Mouse (Mus musculus): ENCODE measurements around the gene Trim65. TPM values are rescaled to one million over a fixed set of nuclear protein-coding genes. Genes with fewer than 3 reads are reported as not detected.

The Trim65 gene
- polyA plus RNA-seq, 1 experiment from 2014 or later: 1.9 TPM

DNA sequence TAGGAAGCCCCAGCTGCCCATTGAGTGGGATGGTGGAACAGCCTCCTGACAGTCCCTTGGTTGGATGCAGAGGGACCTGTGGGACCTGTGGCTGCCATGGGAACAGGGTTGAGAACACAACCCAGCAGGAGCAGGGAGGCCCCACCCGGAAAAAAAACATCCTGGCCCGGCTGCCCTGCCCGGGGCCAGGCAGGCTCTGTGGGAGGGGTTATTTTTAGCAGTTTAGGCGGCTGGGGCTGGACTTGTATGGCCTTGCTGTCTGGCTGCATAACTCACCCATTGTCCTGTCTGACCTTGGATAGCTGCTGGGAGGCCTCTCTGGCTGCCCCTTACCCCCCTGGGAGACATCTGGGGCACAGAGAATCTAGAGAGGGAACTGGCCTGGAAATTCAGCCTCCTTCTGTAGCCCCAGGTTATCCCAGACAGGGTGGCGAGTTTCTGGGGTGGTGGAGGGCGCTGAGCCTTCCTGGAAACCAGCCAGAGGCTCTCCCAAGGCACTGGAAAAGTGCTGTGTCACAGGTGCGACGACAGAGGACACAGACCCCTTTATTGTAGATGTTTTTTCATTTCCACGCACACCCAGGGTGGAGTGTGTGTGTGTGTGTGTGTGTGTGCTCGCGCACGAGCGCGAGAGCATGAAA lies 26.8 kb downstream of the Trim65 start:
- H3K27me3 ChIP-seq: peaks cover 38% of the 10 kb centered on the region
- H3K27ac ChIP-seq: peak overlapping the region; percentile 12; the same call in 1 of the 2 replicates
- WGBS: 40% methylated on average over 14 of the region's 14 CpGs
- ATAC-seq (ENCODE audit: low FRiP score): no peak
- H3K36me3 ChIP-seq: no peaks in the 10 kb centered on the region
- H3K4me1 ChIP-seq (replicated peaks): peaks cover 57% of the 10 kb centered on the region
- no peak overlapping the region for H3K9ac ChIP-seq
- H3K4me3 ChIP-seq: no peak overlapping the region
- no peaks in the 10 kb centered on the region for H3K9me3 ChIP-seq
- no peak overlapping the region for H3K4me2 ChIP-seq

GRCm38 (mm10) chr11:116103572-116103971 lies 27.4 kb downstream of the Trim65 start:
- no peak overlapping the region for H3K4me3 ChIP-seq
- no peaks in the 10 kb centered on the region for H3K9me3 ChIP-seq
- H3K4me2 ChIP-seq: no peak overlapping the region
- ATAC-seq (ENCODE audit: low FRiP score): no peak
- peaks cover 51% of the 10 kb centered on the region for H3K4me1 ChIP-seq (replicated peaks)
- H3K27me3 ChIP-seq: peaks cover 33% of the 10 kb centered on the region
- H3K9ac ChIP-seq: no peak overlapping the region
- no peak overlapping the region for H3K27ac ChIP-seq
- 74% methylated on average over 12 of the region's 12 CpGs for WGBS
- H3K36me3 ChIP-seq: no peaks in the 10 kb centered on the region

- ATAC-seq (ENCODE audit: low FRiP score): no peak
- Histone ChIP-seq H3K4me1 (replicated peaks) (peaks cover 43% of the 10 kb centered on the region), H3K4me2 (no peak overlapping the region), H3K9me3 (no peaks in the 10 kb centered on the region), H3K4me3 (no peak overlapping the region), H3K27me3 (peaks cover 24% of the 10 kb centered on the region), H3K27ac (peak overlapping the region; percentile 84), H3K36me3 (no peaks in the 10 kb centered on the region), H3K9ac (no peak overlapping the region)
- WGBS: 59% methylated on average over 3 of the region's 4 CpGs
Observed at GRCm38 (mm10) chr11:116102472-116102871, 28.5 kb downstream of the Trim65 start.

- Histone ChIP-seq H3K4me2 (no peak overlapping the region), H3K4me3 (no peak overlapping the region), H3K9ac (peak overlapping the region; percentile 51; the same call in 1 of the 2 replicates), H3K27me3 (peaks cover 19% of the 10 kb centered on the region), H3K27ac (peak overlapping the region; percentile 84), H3K36me3 (no peaks in the 10 kb centered on the region), H3K4me1 (replicated peaks) (peaks cover 38% of the 10 kb centered on the region), H3K9me3 (no peaks in the 10 kb centered on the region)
- WGBS: 44% methylated on average over 11 of the region's 11 CpGs
- ATAC-seq (ENCODE audit: low FRiP score): peak; percentile 80
Observed at GRCm38 (mm10) chr11:116101931-116102381, 29.0 kb downstream of the Trim65 start.

GRCm38 (mm10) chr11:116100839-116101238 lies 30.1 kb downstream of the Trim65 start:
- Histone ChIP-seq H3K4me2 (no peak overlapping the region), H3K9ac (no peak overlapping the region), H3K9me3 (no peaks in the 10 kb centered on the region), H3K27me3 (peaks cover 8% of the 10 kb centered on the region), H3K4me1 (replicated peaks) (peaks cover 27% of the 10 kb centered on the region), H3K36me3 (no peaks in the 10 kb centered on the region), H3K4me3 (no peak overlapping the region), H3K27ac (0 out of 2 replicates have a peak overlapping the region, but pooled peaks have one; percentile 84)
- ATAC-seq (ENCODE audit: low FRiP score): no peak
- WGBS: 88% methylated on average over 7 of the region's 7 CpGs

- H3K4me3 ChIP-seq: no peak overlapping the region
- H3K27me3 ChIP-seq: peaks cover 3% of the 10 kb centered on the region
- H3K4me1 ChIP-seq (replicated peaks): peaks cover 26% of the 10 kb centered on the region
- WGBS: 83% methylated on average over 6 of the region's 6 CpGs
- no peak overlapping the region for H3K27ac ChIP-seq
- no peaks in the 10 kb centered on the region for H3K9me3 ChIP-seq
- no peak overlapping the region for H3K9ac ChIP-seq
- H3K4me2 ChIP-seq: no peak overlapping the region
- no peaks in the 10 kb centered on the region for H3K36me3 ChIP-seq
- no peak for ATAC-seq (ENCODE audit: low FRiP score)
Observed at GRCm38 (mm10) chr11:116100385-116100784, 30.5 kb downstream of the Trim65 start.

DNA sequence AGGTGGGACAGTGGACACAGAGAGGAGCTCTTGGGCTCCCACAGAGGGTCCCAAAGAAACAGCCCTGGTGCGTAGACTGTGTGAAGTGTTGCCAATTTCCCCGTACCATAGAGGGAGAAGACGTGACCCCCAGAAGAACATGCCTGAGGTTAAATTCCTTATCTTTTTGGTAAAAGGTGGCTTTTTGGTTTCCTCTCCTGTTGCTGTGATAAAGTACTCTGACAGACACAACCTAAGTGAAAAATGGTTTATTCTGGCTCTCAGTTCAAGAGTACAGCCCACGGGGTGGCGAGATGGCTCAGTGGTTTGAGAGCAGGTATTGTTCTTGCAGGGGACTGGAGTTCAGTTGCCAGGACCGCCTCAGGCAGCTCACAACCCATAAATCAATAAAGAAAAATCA lies 31.5 kb downstream of the Trim65 start:
- H3K9me3 ChIP-seq: no peaks in the 10 kb centered on the region
- no peak overlapping the region for H3K4me2 ChIP-seq
- H3K27me3 ChIP-seq: peaks cover 3% of the 10 kb centered on the region; the same call in 1 of the 2 replicates
- no peak overlapping the region for H3K27ac ChIP-seq
- no peak for ATAC-seq (ENCODE audit: low FRiP score)
- H3K36me3 ChIP-seq: no peaks in the 10 kb centered on the region
- WGBS: 92% methylated on average over 6 of the region's 6 CpGs
- peaks cover 24% of the 10 kb centered on the region for H3K4me1 ChIP-seq (replicated peaks)
- no peak overlapping the region for H3K4me3 ChIP-seq
- no peak overlapping the region for H3K9ac ChIP-seq

GRCm38 (mm10) chr11:116098711-116099460 lies 32.0 kb downstream of the Trim65 start:
- no peak overlapping the region for H3K4me2 ChIP-seq
- WGBS: 80% methylated on average over 14 of the region's 14 CpGs
- H3K27me3 ChIP-seq: peaks cover 3% of the 10 kb centered on the region; the same call in 1 of the 2 replicates
- no peak overlapping the region for H3K4me3 ChIP-seq
- no peak overlapping the region for H3K27ac ChIP-seq
- peaks cover 19% of the 10 kb centered on the region for H3K4me1 ChIP-seq (replicated peaks)
- no peaks in the 10 kb centered on the region for H3K36me3 ChIP-seq
- no peak overlapping the region for H3K9ac ChIP-seq
- no peak for ATAC-seq (ENCODE audit: low FRiP score)
- H3K9me3 ChIP-seq: no peaks in the 10 kb centered on the region

GRCm38 (mm10) chr11:116096213-116097108 lies 34.5 kb downstream of the Trim65 start:
- Histone ChIP-seq H3K4me2 (no peak overlapping the region), H3K27ac (no peak overlapping the region), H3K9ac (no peak overlapping the region), H3K9me3 (no peaks in the 10 kb centered on the region), H3K36me3 (no peaks in the 10 kb centered on the region), H3K4me1 (replicated peaks) (peaks cover 2% of the 10 kb centered on the region), H3K4me3 (no peak overlapping the region), H3K27me3 (peaks cover 3% of the 10 kb centered on the region; the same call in 1 of the 2 replicates)
- WGBS: 91% methylated on average over 5 of the region's 5 CpGs
- no peak for ATAC-seq (ENCODE audit: low FRiP score)

DNA sequence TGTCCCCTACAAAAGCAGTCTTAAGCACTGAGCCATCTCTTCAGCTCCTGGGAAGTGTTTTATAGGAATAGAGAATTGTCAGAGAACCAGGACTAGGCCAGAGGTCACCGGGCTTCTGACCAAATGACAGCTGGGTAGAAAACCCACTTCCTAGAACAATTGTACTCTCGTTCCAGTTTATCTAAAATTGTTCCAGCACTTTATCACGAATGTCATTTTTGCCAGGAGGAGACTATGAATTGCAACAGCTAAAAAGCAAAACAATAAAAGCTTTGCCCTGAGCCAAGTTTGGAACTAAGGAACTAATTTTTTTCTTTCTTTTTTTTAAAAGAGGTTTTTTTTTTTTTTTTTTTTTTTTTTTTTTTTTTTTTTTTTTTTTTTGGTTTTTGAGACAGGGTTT lies 35.4 kb downstream of the Trim65 start:
- H3K9ac ChIP-seq: no peak overlapping the region
- H3K4me3 ChIP-seq: no peak overlapping the region
- no peaks in the 10 kb centered on the region for H3K4me1 ChIP-seq (replicated peaks)
- peaks cover 3% of the 10 kb centered on the region; the same call in 1 of the 2 replicates for H3K27me3 ChIP-seq
- no peak for ATAC-seq (ENCODE audit: low FRiP score)
- no peak overlapping the region for H3K4me2 ChIP-seq
- H3K36me3 ChIP-seq: no peaks in the 10 kb centered on the region
- WGBS: 80% methylated on average over 3 of the region's 3 CpGs
- no peak overlapping the region for H3K27ac ChIP-seq
- H3K9me3 ChIP-seq: no peaks in the 10 kb centered on the region

DNA sequence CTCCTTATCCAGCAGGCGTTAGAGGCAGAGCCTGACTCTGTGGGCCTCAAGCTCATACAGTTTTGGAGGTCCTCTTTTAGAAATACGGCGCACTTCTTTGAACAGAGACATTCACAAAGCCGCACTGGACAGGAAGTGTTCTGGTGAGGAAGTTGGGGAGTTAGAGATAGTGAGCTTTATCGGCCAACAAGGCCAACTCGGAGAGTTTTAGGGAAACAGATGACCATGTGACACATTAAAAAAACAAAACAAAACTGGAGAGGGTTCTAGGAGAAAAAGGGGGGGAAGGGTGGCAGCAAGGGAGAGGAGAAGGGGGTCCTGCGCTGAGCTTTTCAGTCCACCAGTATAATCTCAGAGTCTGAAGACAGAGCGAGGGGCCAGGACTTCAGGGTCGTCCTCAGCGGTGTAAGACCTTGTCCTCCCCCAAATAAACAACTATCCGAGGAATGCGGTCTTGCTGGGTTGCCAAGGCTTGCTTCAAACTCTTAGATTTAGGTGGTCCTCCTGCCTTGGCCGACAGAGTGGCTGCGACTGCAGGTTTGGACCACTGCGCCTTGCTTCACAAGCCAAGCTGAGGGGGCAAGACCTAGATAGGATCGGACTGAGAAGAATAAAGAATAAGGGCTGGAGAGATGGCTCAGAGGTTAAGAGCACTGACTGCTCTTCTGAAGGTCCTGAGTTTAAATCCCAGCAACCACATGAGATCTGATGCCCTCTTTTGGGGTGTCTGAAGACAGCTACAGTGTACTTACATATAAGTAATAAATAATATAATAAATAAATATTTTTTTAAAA lies 37.0 kb downstream of the Trim65 start:
- H3K36me3 ChIP-seq: no peaks in the 10 kb centered on the region
- peaks cover 3% of the 10 kb centered on the region; the same call in 1 of the 2 replicates for H3K27me3 ChIP-seq
- ATAC-seq (ENCODE audit: low FRiP score): no peak
- H3K4me1 ChIP-seq (replicated peaks): no peaks in the 10 kb centered on the region
- no peaks in the 10 kb centered on the region for H3K9me3 ChIP-seq
- H3K9ac ChIP-seq: no peak overlapping the region
- H3K4me2 ChIP-seq: no peak overlapping the region
- WGBS: 72% methylated on average over 16 of the region's 16 CpGs
- no peak overlapping the region; the same call in 1 of the 2 replicates for H3K27ac ChIP-seq
- H3K4me3 ChIP-seq: no peak overlapping the region

Data from hindbrain, embryonic 13.5 days (tissue).